Mouse (Mus musculus): Measurements from ENCODE around the gene Gm4303.
"Not testable (repeated sequence)": the region's sequence is repeated elsewhere in the genome, so short reads cannot be mapped to it uniquely, and the experiment has no call there.

DNA sequence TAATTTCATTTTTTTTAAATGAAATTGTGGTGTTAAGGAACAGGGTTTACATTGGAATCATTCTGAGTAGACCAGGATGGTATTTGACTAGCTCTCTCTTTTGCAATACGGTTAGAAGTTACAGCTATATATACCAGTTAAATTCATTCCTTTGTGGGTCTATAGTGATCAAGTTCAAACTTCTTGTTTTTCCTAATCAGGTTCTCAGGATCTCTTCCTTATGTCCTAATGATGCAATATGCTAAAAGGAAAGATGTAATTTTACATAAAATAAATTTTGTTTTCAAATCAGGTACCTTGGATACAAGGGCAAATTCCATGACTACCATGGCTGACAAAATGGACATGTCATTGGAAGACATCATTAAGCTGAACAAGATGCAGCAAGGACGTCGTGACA, 5.0 kb downstream of the Gm4303 start, which contains the start of gene Gm4305:
- TF ChIP-seq CTCF (IDR thresholded peaks at IDR 0.05; ENCODE audit: extremely low read depth, insufficient read length, insufficient replicate concordance, low read depth, low read length); POLR2A (IDR thresholded peaks at IDR 0.05; ENCODE audit: low read depth, low read length): not testable (repeated sequence)
